Mouse (Mus musculus): ENCODE results near the gene Cpeb4. TPM values are rescaled to one million over a fixed set of nuclear protein-coding genes. Genes with fewer than 3 reads are reported as not detected.

Gene Cpeb4
- polyA plus RNA-seq (2015; fragmentation: Nextera tagmentation; extraction: Ambion mirVana), result 4.2 and 4.3 TPM in 2 replicates

DNA sequence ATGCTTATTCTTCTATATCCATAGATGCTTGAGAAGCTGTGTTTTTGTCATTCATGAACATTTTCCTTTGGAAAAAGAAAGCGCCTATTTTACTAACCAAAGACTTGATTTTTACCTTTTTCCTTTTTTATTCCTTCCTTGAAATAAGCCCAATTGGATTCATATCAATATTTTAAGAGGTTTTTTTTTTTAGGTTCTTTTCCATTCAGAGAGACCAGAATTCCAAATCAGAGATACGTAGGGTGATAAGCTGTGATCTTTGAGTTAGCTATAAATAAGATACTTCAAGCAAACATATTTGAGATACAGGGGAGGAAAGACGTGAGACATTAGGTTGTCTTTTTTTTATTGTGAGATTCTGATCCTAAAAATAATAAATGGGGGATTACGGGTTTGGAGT is at the start of gene Cpeb4:
TSS of gene Cpeb4 (plus strand) at position 301 of the 400 bp plus-strand sequence.
- 81% methylated on average over 4 of the region's 4 CpGs for WGBS
- no peaks in the 10 kb centered on the region for H3K9me3 ChIP-seq
- 0 out of 2 replicates have a peak within 1 kb of the TSS, but pooled peaks have one; percentile 42 for H3K27ac ChIP-seq
- peak within 1 kb of the TSS; percentile 76 for H3K9ac ChIP-seq
- peak within 1 kb of the TSS; percentile 90 for H3K4me2 ChIP-seq (replicated peaks)
- H3K4me1 ChIP-seq (replicated peaks), result peaks cover 6% of the 10 kb centered on the region
- H3K4me3 ChIP-seq (replicated peaks), result peak within 1 kb of the TSS; percentile 73
- no peak for ATAC-seq
- H3K36me3 ChIP-seq, result no peaks in the 10 kb centered on the region
- no peaks in the 10 kb centered on the region for H3K27me3 ChIP-seq (replicated peaks)

- no peak overlapping the region for H3K9ac ChIP-seq
- H3K27ac ChIP-seq, result no peak overlapping the region
- 0 out of 2 replicates have a peak, but pooled peaks cover 19% of the 10 kb centered on the region for H3K4me1 ChIP-seq (replicated peaks)
- H3K27me3 ChIP-seq (replicated peaks), result no peaks in the 10 kb centered on the region
- no peaks in the 10 kb centered on the region for H3K36me3 ChIP-seq
- 0 out of 2 replicates have a peak, but pooled peaks have one; percentile 2 for ATAC-seq
- no peak overlapping the region for H3K4me3 ChIP-seq (replicated peaks)
- H3K4me2 ChIP-seq (replicated peaks), result no peak overlapping the region
- WGBS, result 81% methylated on average over 9 of the region's 9 CpGs
- H3K9me3 ChIP-seq, result no peaks in the 10 kb centered on the region
Observed at GRCm38 (mm10) chr11:31822556-31822955, 49.5 kb upstream of the Cpeb4 start.

- H3K27ac ChIP-seq, result no peak overlapping the region
- WGBS, result 88% methylated on average over 7 of the region's 7 CpGs
Observed at GRCm38 (mm10) chr11:31823513-31823912, 48.5 kb upstream of the Cpeb4 start.

GRCm38 (mm10) chr11:31824504-31825166 is 47.4 kb upstream of the Cpeb4 start:
- WGBS, result 52% methylated on average over 14 of the region's 14 CpGs

More at GRCm38 (mm10) chr11:31823513-31823912, 48.5 kb upstream of the Cpeb4 start:
- no peaks in the 10 kb centered on the region for H3K9me3 ChIP-seq
- H3K36me3 ChIP-seq, result no peaks in the 10 kb centered on the region
- 0 out of 2 replicates have a peak, but pooled peaks cover 25% of the 10 kb centered on the region for H3K4me1 ChIP-seq (replicated peaks)
- H3K4me2 ChIP-seq (replicated peaks), result no peak overlapping the region
- no peak overlapping the region for H3K4me3 ChIP-seq (replicated peaks)
- no peak for ATAC-seq
- no peak overlapping the region for H3K9ac ChIP-seq
- no peaks in the 10 kb centered on the region for H3K27me3 ChIP-seq (replicated peaks)

GRCm38 (mm10) chr11:31828011-31828770 is 43.8 kb upstream of the Cpeb4 start:
- ATAC-seq, result peak; percentile 64
- H3K36me3 ChIP-seq, result no peaks in the 10 kb centered on the region
- 64% methylated on average over 4 of the region's 4 CpGs for WGBS
- no peak overlapping the region for H3K4me3 ChIP-seq (replicated peaks)
- H3K4me2 ChIP-seq (replicated peaks), result no peak overlapping the region
- H3K9ac ChIP-seq, result no peak overlapping the region
- H3K4me1 ChIP-seq (replicated peaks), result peaks cover 20% of the 10 kb centered on the region; the same call in 1 of the 2 replicates
- no peaks in the 10 kb centered on the region for H3K9me3 ChIP-seq
- H3K27me3 ChIP-seq (replicated peaks), result no peaks in the 10 kb centered on the region
- H3K27ac ChIP-seq, result no peak overlapping the region; the same call in 1 of the 2 replicates

More at GRCm38 (mm10) chr11:31824504-31825166, 47.4 kb upstream of the Cpeb4 start:
- no peak overlapping the region for H3K9ac ChIP-seq
- H3K4me3 ChIP-seq (replicated peaks), result no peak overlapping the region
- H3K9me3 ChIP-seq, result no peaks in the 10 kb centered on the region
- no peaks in the 10 kb centered on the region for H3K27me3 ChIP-seq (replicated peaks)
- ATAC-seq, result peak; percentile 86
- H3K36me3 ChIP-seq, result no peaks in the 10 kb centered on the region
- H3K4me2 ChIP-seq (replicated peaks), result no peak overlapping the region
- 0 out of 2 replicates have a peak, but pooled peaks cover 25% of the 10 kb centered on the region for H3K4me1 ChIP-seq (replicated peaks)
- H3K27ac ChIP-seq, result no peak overlapping the region; the same call in none of the 2 replicates

- ATAC-seq, result peak; percentile 44; the same call in 1 of the 2 replicates
- 68% methylated on average over 2 of the region's 2 CpGs for WGBS
- H3K4me2 ChIP-seq (replicated peaks), result no peak overlapping the region
- no peaks in the 10 kb centered on the region for H3K27me3 ChIP-seq (replicated peaks)
- no peak overlapping the region for H3K9ac ChIP-seq
- H3K27ac ChIP-seq, result peak overlapping the region; percentile 49; the same call in 1 of the 2 replicates
- H3K36me3 ChIP-seq, result no peaks in the 10 kb centered on the region
- H3K9me3 ChIP-seq, result no peaks in the 10 kb centered on the region
- H3K4me1 ChIP-seq (replicated peaks), result peaks cover 19% of the 10 kb centered on the region; the same call in 1 of the 2 replicates
- H3K4me3 ChIP-seq (replicated peaks), result no peak overlapping the region
Observed at GRCm38 (mm10) chr11:31828771-31829072, 43.3 kb upstream of the Cpeb4 start.

DNA sequence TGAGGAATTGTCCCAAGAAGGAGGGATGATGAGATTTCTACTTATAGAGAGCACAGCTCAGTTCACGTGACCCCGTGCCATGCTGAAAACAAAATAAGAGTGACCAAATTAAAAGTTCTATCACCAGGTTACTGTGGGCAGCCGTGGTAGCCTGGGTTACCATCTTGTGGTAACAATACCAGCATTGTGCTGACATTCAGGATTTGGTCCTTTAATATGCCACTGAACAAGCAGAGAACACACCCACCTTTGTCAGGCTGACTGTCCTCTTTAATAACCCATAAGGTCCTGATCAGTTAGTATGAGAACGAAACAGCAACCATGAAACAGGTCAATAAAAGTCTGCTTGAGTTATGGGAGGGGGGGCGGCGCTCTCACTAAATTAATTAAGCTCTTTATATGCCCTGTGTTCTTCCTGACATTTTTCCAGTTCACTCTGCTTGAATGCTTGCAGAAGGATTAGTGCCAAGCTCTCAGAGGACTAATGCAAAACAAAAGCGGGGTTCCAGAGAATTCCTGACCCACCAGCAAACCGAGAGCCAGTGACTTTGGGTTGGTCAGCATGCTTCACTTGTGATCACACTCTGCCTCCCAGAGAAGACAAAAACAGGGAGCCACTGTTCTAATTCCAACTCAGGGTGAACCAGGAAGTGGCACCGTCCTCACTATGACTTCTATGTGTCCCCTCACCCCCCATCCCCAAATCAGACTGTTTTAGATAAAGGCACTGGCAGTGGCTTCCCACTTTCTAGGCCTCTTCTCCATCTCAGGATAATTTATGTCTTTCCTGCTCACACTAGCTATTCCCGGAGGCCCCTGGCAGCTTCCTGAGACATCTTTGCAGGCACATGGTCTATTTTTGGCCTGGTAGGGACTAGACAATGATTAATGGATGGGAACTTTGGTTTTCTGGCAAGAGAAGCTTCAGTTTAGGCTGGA is 41.5 kb upstream of the Cpeb4 start:
- H3K4me2 ChIP-seq (replicated peaks), result no peak overlapping the region
- no peaks in the 10 kb centered on the region for H3K27me3 ChIP-seq (replicated peaks)
- peaks cover 13% of the 10 kb centered on the region; the same call in 1 of the 2 replicates for H3K4me1 ChIP-seq (replicated peaks)
- no peak for ATAC-seq
- H3K27ac ChIP-seq, result no peak overlapping the region
- no peaks in the 10 kb centered on the region for H3K9me3 ChIP-seq
- 63% methylated on average over 10 of the region's 10 CpGs for WGBS
- no peak overlapping the region for H3K4me3 ChIP-seq (replicated peaks)
- H3K36me3 ChIP-seq, result no peaks in the 10 kb centered on the region
- H3K9ac ChIP-seq, result no peak overlapping the region

DNA sequence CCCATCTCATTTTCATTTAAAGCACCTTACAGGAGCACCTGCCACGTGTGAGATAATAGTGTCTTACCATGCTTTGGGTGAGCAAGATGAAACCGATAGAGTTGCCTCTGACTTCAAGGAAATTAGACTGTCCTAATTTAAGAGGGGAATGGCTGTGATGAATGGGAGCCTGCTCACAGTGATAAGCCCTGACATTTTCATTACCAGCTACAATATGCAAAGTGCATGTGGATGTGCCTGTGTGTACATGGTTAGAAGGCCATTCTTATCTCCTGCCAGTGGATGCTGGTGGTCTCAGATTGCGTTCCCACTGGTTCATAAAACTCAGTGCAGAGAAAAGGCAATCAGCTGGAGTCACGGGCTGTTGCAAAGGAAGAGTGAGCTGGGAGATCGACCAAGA is 40.6 kb upstream of the Cpeb4 start:
- Histone ChIP-seq H3K9me3 (no peaks in the 10 kb centered on the region), H3K4me3 (replicated peaks) (no peak overlapping the region), H3K27me3 (replicated peaks) (no peaks in the 10 kb centered on the region), H3K4me2 (replicated peaks) (no peak overlapping the region), H3K4me1 (replicated peaks) (peaks cover 13% of the 10 kb centered on the region; the same call in 1 of the 2 replicates), H3K9ac (no peak overlapping the region), H3K27ac (no peak overlapping the region), H3K36me3 (no peaks in the 10 kb centered on the region)
- WGBS, result 74% methylated on average over 5 of the region's 5 CpGs
- ATAC-seq, result no peak

- 89% methylated on average over 5 of the region's 5 CpGs for WGBS
- no peak overlapping the region for H3K4me2 ChIP-seq (replicated peaks)
- no peaks in the 10 kb centered on the region for H3K27me3 ChIP-seq (replicated peaks)
- H3K4me1 ChIP-seq (replicated peaks), result peaks cover 13% of the 10 kb centered on the region; the same call in 1 of the 2 replicates
- no peaks in the 10 kb centered on the region for H3K9me3 ChIP-seq
- H3K27ac ChIP-seq, result no peak overlapping the region
- H3K9ac ChIP-seq, result no peak overlapping the region
- H3K4me3 ChIP-seq (replicated peaks), result no peak overlapping the region
- H3K36me3 ChIP-seq, result no peaks in the 10 kb centered on the region
- no peak for ATAC-seq
Observed at GRCm38 (mm10) chr11:31831983-31832382, 40.0 kb upstream of the Cpeb4 start.

DNA sequence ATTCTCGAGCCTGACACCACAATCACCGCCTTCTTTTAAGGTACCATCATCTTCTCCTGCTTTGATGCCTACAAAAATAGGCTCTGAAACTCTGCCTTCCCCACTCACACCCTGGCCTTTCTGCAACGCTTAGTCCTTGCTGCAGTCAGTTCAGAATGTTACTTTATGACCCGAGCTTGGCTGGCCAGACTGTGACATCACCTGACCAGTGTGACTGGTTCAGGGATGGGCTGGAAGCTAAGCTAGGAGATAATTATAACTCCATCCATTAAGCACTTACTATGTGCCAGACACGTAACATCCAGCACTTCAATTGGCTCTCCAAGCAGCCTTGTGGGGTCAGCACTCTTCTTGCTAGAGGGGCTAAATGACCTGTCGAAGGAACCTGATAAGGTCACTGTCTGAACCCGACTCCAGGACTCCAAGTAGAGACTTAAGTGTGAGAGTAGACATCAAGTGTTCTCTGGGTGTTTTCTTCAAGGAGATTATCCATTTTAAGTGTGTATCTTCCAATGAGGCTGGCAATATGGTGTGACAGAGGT is 39.5 kb upstream of the Cpeb4 start:
- Histone ChIP-seq H3K27me3 (replicated peaks) (no peaks in the 10 kb centered on the region), H3K4me1 (replicated peaks) (peaks cover 13% of the 10 kb centered on the region; the same call in 1 of the 2 replicates), H3K4me2 (replicated peaks) (no peak overlapping the region), H3K27ac (no peak overlapping the region), H3K9me3 (no peaks in the 10 kb centered on the region), H3K36me3 (no peaks in the 10 kb centered on the region), H3K4me3 (replicated peaks) (no peak overlapping the region), H3K9ac (no peak overlapping the region)
- WGBS, result 78% methylated on average over 7 of the region's 7 CpGs
- no peak for ATAC-seq

GRCm38 (mm10) chr11:31833506-31833905 is 38.5 kb upstream of the Cpeb4 start:
- H3K4me3 ChIP-seq (replicated peaks), result no peak overlapping the region
- no peak for ATAC-seq
- WGBS, result 53% methylated on average over 2 of the region's 2 CpGs
- H3K27ac ChIP-seq, result no peak overlapping the region
- H3K9ac ChIP-seq, result no peak overlapping the region
- no peaks in the 10 kb centered on the region for H3K9me3 ChIP-seq
- H3K4me2 ChIP-seq (replicated peaks), result no peak overlapping the region
- H3K36me3 ChIP-seq, result no peaks in the 10 kb centered on the region
- peaks cover 10% of the 10 kb centered on the region for H3K4me1 ChIP-seq (replicated peaks)
- H3K27me3 ChIP-seq (replicated peaks), result no peaks in the 10 kb centered on the region

Data from intestine, embryonic 15.5 days (tissue).